Mouse (Mus musculus): Measurements from ENCODE around the gene Nr5a2. TPM values are rescaled to one million over a fixed set of nuclear protein-coding genes. Genes with fewer than 3 reads are reported as not detected.

Gene Nr5a2
- total RNA-seq, 2 experiments from 2014 or later, result not detected

- no peak for DNase-seq (ENCODE audit: extremely low spot score in 1 of 2, low spot score in 1 of 2)
Observed at GRCm38 (mm10) chr1:136910741-136911593, 49.3 kb downstream of the Nr5a2 start.

- no peak for DNase-seq (ENCODE audit: extremely low spot score in 1 of 2, low spot score in 1 of 2)
Observed at GRCm38 (mm10) chr1:136910144-136910543, 50.1 kb downstream of the Nr5a2 start.

- no peak for DNase-seq (ENCODE audit: extremely low spot score in 1 of 2, low spot score in 1 of 2)
Observed at GRCm38 (mm10) chr1:136909494-136910037, 50.7 kb downstream of the Nr5a2 start.

GRCm38 (mm10) chr1:136898130-136898529 lies 62.1 kb downstream of the Nr5a2 start:
- DNase-seq (ENCODE audit: extremely low spot score in 1 of 2, low spot score in 1 of 2), result no peak

- no peak for DNase-seq (ENCODE audit: extremely low spot score in 1 of 2, low spot score in 1 of 2)
Observed at GRCm38 (mm10) chr1:136896351-136896750, 63.9 kb downstream of the Nr5a2 start.

GRCm38 (mm10) chr1:136895877-136896276 lies 64.4 kb downstream of the Nr5a2 start:
- DNase-seq (ENCODE audit: extremely low spot score in 1 of 2, low spot score in 1 of 2), result no peak

GRCm38 (mm10) chr1:136894753-136895152 lies 65.5 kb downstream of the Nr5a2 start:
- DNase-seq (ENCODE audit: extremely low spot score in 1 of 2, low spot score in 1 of 2), result no peak

- DNase-seq (ENCODE audit: extremely low spot score in 1 of 2, low spot score in 1 of 2), result no peak
Observed at GRCm38 (mm10) chr1:136893162-136893561, 67.1 kb downstream of the Nr5a2 start.

GRCm38 (mm10) chr1:136890439-136890838 lies 69.8 kb downstream of the Nr5a2 start:
- DNase-seq (ENCODE audit: extremely low spot score in 1 of 2, low spot score in 1 of 2), result no peak

- DNase-seq (ENCODE audit: extremely low spot score in 1 of 2, low spot score in 1 of 2), result no peak
Observed at GRCm38 (mm10) chr1:136888704-136889103, 71.5 kb downstream of the Nr5a2 start.

- no peak for DNase-seq (ENCODE audit: extremely low spot score in 1 of 2, low spot score in 1 of 2)
Observed at GRCm38 (mm10) chr1:136886678-136887077, 73.6 kb downstream of the Nr5a2 start.

- no peak for DNase-seq (ENCODE audit: extremely low spot score in 1 of 2, low spot score in 1 of 2)
Observed at GRCm38 (mm10) chr1:136883458-136884174, 76.6 kb downstream of the Nr5a2 start.

GRCm38 (mm10) chr1:136880260-136880659 lies 80.0 kb downstream of the Nr5a2 start:
- DNase-seq (ENCODE audit: extremely low spot score in 1 of 2, low spot score in 1 of 2), result no peak

- DNase-seq (ENCODE audit: extremely low spot score in 1 of 2, low spot score in 1 of 2), result no peak
Observed at GRCm38 (mm10) chr1:136875006-136875405, 85.2 kb downstream of the Nr5a2 start.

GRCm38 (mm10) chr1:136868955-136869354 lies 91.3 kb downstream of the Nr5a2 start:
- DNase-seq (ENCODE audit: extremely low spot score in 1 of 2, low spot score in 1 of 2), result no peak

- DNase-seq (ENCODE audit: extremely low spot score in 1 of 2, low spot score in 1 of 2), result no peak
Observed at GRCm38 (mm10) chr1:136868285-136868684, 92.0 kb downstream of the Nr5a2 start.

- DNase-seq (ENCODE audit: extremely low spot score in 1 of 2, low spot score in 1 of 2), result peak in 1 of 2 experiments; percentile 7
Observed at GRCm38 (mm10) chr1:136866481-136867092, 93.7 kb downstream of the Nr5a2 start.

GRCm38 (mm10) chr1:136863209-136863608 lies 97.0 kb downstream of the Nr5a2 start:
- DNase-seq (ENCODE audit: extremely low spot score in 1 of 2, low spot score in 1 of 2), result no peak

- no peak for DNase-seq (ENCODE audit: extremely low spot score in 1 of 2, low spot score in 1 of 2)
Observed at GRCm38 (mm10) chr1:136859454-136859853, 100.8 kb downstream of the Nr5a2 start.

GRCm38 (mm10) chr1:136858724-136859123 lies 101.5 kb downstream of the Nr5a2 start:
- no peak for DNase-seq (ENCODE audit: extremely low spot score in 1 of 2, low spot score in 1 of 2)

- DNase-seq (ENCODE audit: extremely low spot score in 1 of 2, low spot score in 1 of 2), result no peak
Observed at GRCm38 (mm10) chr1:136856104-136856503, 104.1 kb downstream of the Nr5a2 start.

Measured in layer of hippocampus, postnatal 25 days (tissue).